ENCODE assay signal across 9 mouse cellular contexts in the genomic region with DNA sequence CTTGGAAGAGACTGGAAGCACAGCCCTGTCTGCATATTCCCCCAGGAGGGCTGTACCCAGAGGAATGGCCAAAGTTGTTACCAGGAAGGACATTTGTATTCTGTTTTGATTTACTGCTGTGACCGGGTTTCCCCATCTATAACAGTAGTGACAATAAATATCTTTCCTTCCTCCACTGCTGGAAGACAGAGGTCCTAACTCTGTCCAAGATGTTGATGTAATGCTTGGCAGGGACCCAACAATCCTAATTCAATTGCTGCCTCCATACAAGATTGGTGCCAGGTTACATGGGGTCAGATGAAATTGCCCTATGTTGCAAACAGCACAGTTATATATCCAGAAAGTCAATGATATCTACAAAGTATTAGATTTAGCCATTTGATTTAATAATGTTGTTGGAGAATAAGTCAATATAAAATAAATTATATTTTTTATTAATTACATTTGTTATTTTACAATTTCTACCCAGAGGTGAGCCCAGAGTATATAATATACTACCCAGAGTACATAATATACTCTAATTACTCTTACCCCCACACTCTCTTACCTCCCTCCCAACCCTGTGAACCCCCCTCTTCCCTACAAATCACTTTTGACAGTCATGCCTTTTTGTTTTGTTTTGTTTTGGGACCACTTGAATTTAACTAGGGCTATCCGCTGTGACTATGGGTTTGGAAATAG.
A peak's percentile ranks its signal among the peaks of the same experiment; 100 is the strongest.
DNase-seq lines count a peak whose midpoint lies in the region.
"Had no signal": no experiment of that assay in that cellular context is flagged by ENCODE, and none has a peak within 500 bp of the region (broad histone marks: within the 10 kb centered on the region; RNA-seq: fewer than 3 reads in every experiment).

No protein-coding gene starts in this region.

- no peak overlapping the region for H3K4me3 ChIP-seq in heart, embryonic 10.5 days
- no peak overlapping the region for H3K4me3 ChIP-seq in forebrain, embryonic 10.5 days

- 47% methylated on average over 2 of the region's 2 CpGs for WGBS in heart, embryonic 10.5 days
- WGBS in forebrain, embryonic 10.5 days = 85% methylated on average over 2 of the region's 2 CpGs

- peaks cover 20% of the 10 kb centered on the region; the same call in 1 of the 2 replicates for H3K4me1 ChIP-seq in heart, embryonic 10.5 days
- no peaks in the 10 kb centered on the region for H3K4me1 ChIP-seq in forebrain, embryonic 10.5 days

- no peaks in the 10 kb centered on the region for H3K9me3 ChIP-seq in heart, embryonic 10.5 days
- no peaks in the 10 kb centered on the region for H3K9me3 ChIP-seq in forebrain, embryonic 10.5 days

- no peaks in the 10 kb centered on the region; the same call in 1 of the 2 replicates for H3K27me3 ChIP-seq in heart, embryonic 10.5 days (ENCODE audit: insufficient read depth, poor library complexity, severe bottlenecking)
- peaks cover 7% of the 10 kb centered on the region; the same call in 1 of the 2 replicates for H3K27me3 ChIP-seq in forebrain, embryonic 10.5 days (ENCODE audit: poor library complexity, severe bottlenecking)

- 0 out of 2 replicates have a peak overlapping the region, but pooled peaks have one; percentile 23 for H3K27ac ChIP-seq in heart, embryonic 10.5 days
- no peak overlapping the region for H3K27ac ChIP-seq in forebrain, embryonic 10.5 days
- H3K27ac ChIP-seq: liver, embryonic 14.5 days had no signal

- peak; percentile 12 to 37 for DNase-seq in cerebellum, postnatal 4 days (ENCODE audit: low spot score in 2 of 2)
- DNase-seq in cerebellum, postnatal 36 days = no peak
- peak; percentile 86 for DNase-seq in MN1 (ENCODE audit: low spot score)
- no peak for DNase-seq in heart, embryonic 10.5 days (ENCODE audit: low spot score)
- peak; percentile 73 for DNase-seq in kidney, postnatal 10 days
- no peak for DNase-seq in forebrain, embryonic 10.5 days (ENCODE audit: extremely low spot score, low spot score)
- DNase-seq in ovary, postnatal 36 days (ENCODE audit: low spot score) = no peak
- DNase-seq in B cell, adult 2 months = no peak

- no peaks in the 10 kb centered on the region for H3K36me3 ChIP-seq in heart, embryonic 10.5 days
- no peaks in the 10 kb centered on the region for H3K36me3 ChIP-seq in forebrain, embryonic 10.5 days (replicated peaks)

Comparison
In these comparisons a context has a peak if more than half of its experiments do, and no peak if none do; other contexts are left out.
1. DNase-seq: peak in cerebellum, postnatal 4 days (2 of 2), MN1 (single experiment) and kidney, postnatal 10 days (single experiment); none in cerebellum, postnatal 36 days (0 of 2), heart, embryonic 10.5 days (single experiment), forebrain, embryonic 10.5 days (single experiment), ovary, postnatal 36 days (single experiment) and B cell, adult 2 months (0 of 2).